In the genomic region with DNA sequence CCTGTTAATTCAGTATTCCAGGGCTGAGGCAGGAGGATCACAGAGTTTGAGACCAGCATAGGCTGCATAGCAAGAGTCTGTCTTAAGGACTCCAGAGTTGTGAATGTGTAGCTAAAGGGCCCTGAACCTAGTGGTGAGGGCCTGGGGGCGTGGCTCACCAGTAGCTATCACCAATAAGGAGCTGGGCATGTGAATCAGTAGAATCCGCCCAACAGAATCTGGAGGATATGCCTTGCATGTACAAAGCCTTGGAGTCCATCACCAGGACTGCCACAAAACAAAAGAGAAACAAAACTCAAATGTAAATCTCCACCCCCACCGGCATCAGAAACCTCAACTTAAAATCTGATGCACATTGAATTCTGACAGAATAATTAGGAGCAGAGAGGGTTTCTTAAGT, we compare ENCODE assay signal across 8 mouse cellular contexts. TPM values are rescaled to one million over a fixed set of nuclear protein-coding genes. Genes with fewer than 3 reads are reported as not detected.
A peak's percentile ranks its signal among the peaks of the same experiment; 100 is the strongest.
DNase-seq lines count a peak whose midpoint lies in the region; ATAC-seq lines count a peak whose summit lies in the region.

No protein-coding gene starts in this region.

- no peak for ATAC-seq in heart, embryonic 14.5 days (ENCODE audit: insufficient number of reproducible peaks, insufficient read depth, low FRiP score, low read depth)
- ATAC-seq in midbrain, embryonic 11.5 days (ENCODE audit: low FRiP score) = no peak

- H3K4me2 ChIP-seq in heart, embryonic 14.5 days (ENCODE audit: low read length) = peak overlapping the region; percentile 85
- peak overlapping the region; percentile 73 for H3K4me2 ChIP-seq in midbrain, embryonic 11.5 days

- H3K4me3 ChIP-seq in heart, embryonic 14.5 days (ENCODE audit: control insufficient read depth in 1 of 2, insufficient read depth in 1 of 2, low read depth in 1 of 2, low read length in 2 of 2) = peak overlapping the region in 1 of 2 experiments; percentile 97; a peak in 2 of 4 replicates
- H3K4me3 ChIP-seq in hindbrain, embryonic 10.5 days = peak overlapping the region; percentile 89
- H3K4me3 ChIP-seq in midbrain, embryonic 11.5 days (ENCODE audit: low read depth, low read length) = peak overlapping the region; percentile 86

- no peak for DNase-seq in heart, adult 9 months (ENCODE audit: low spot score in 2 of 2)
- DNase-seq in NIH3T3 (ENCODE audit: low read depth) = peak; percentile 55
- no peak for DNase-seq in hindbrain, embryonic 10.5 days (ENCODE audit: low spot score)
- no peak for DNase-seq in midbrain, embryonic 11.5 days (ENCODE audit: low spot score, missing footprints)
- DNase-seq in layer of hippocampus, adult 11-12 months (ENCODE audit: low spot score) = no peak
- DNase-seq in ovary, postnatal 10 days (ENCODE audit: low spot score) = no peak
- no peak for DNase-seq in cerebellum, adult 9-11 months

- no peaks in the 10 kb centered on the region for H3K27me3 ChIP-seq in heart, embryonic 14.5 days (ENCODE audit: control insufficient read depth, insufficient read depth, low read length)
- no peaks in the 10 kb centered on the region for H3K27me3 ChIP-seq in hindbrain, embryonic 10.5 days (ENCODE audit: insufficient read depth, poor library complexity, severe bottlenecking)
- no peaks in the 10 kb centered on the region for H3K27me3 ChIP-seq in midbrain, embryonic 11.5 days (ENCODE audit: control insufficient read depth, insufficient read depth, low read length)

- peak overlapping the region in 1 of 2 experiments; percentile 80; a peak in 2 of 4 replicates for H3K27ac ChIP-seq in heart, embryonic 14.5 days (replicated peaks in 1 of 2; ENCODE audit: control insufficient read depth in 1 of 2, insufficient read depth in 1 of 2, low read depth in 2 of 2, low read length in 2 of 2)
- H3K27ac ChIP-seq in hindbrain, embryonic 10.5 days = peak overlapping the region; percentile 99
- H3K27ac ChIP-seq in midbrain, embryonic 11.5 days (ENCODE audit: low read depth, low read length) = peak overlapping the region; percentile 95

- peaks cover 11% of the 10 kb centered on the region for H3K36me3 ChIP-seq in heart, embryonic 14.5 days (ENCODE audit: control insufficient read depth, insufficient read depth, low read length)
- H3K36me3 ChIP-seq in hindbrain, embryonic 10.5 days = peaks cover 45% of the 10 kb centered on the region
- H3K36me3 ChIP-seq in midbrain, embryonic 11.5 days (ENCODE audit: control insufficient read depth, insufficient read depth, low read length) = peaks cover 8% of the 10 kb centered on the region

- H3K9ac ChIP-seq in heart, embryonic 14.5 days (ENCODE audit: low read length) = peak overlapping the region; percentile 62
- peak overlapping the region; percentile 97 for H3K9ac ChIP-seq in midbrain, embryonic 11.5 days (ENCODE audit: low read length)

- no peaks in the 10 kb centered on the region for H3K9me3 ChIP-seq in heart, embryonic 14.5 days (ENCODE audit: control insufficient read depth, low read length)
- no peaks in the 10 kb centered on the region for H3K9me3 ChIP-seq in hindbrain, embryonic 10.5 days
- no peaks in the 10 kb centered on the region for H3K9me3 ChIP-seq in midbrain, embryonic 11.5 days (ENCODE audit: control insufficient read depth, low read length)

- WGBS in heart, embryonic 14.5 days = 73% methylated on average over 3 of the region's 3 CpGs
- 81% methylated on average over 3 of the region's 3 CpGs for WGBS in hindbrain, embryonic 10.5 days
- 69% methylated on average over 3 of the region's 3 CpGs for WGBS in midbrain, embryonic 11.5 days

- peaks cover 26 to 32% of the 10 kb centered on the region in 2 experiments for H3K4me1 ChIP-seq in heart, embryonic 14.5 days (ENCODE audit: control insufficient read depth in 2 of 2, insufficient read depth in 2 of 2, low read length in 2 of 2)
- peaks cover 42% of the 10 kb centered on the region for H3K4me1 ChIP-seq in hindbrain, embryonic 10.5 days (replicated peaks)
- H3K4me1 ChIP-seq in midbrain, embryonic 11.5 days (ENCODE audit: control insufficient read depth, insufficient read depth, low read length) = peaks cover 16% of the 10 kb centered on the region

RNA-seq across cellular contexts. Expression of a gene that starts 7.6 kb away (rescaled TPM):
- 45.9 and 51.4 TPM in 2 replicates for polyA plus RNA-seq in heart, embryonic 14.5 days (2014; fragmentation: Nextera tagmentation; extraction: Ambion mirVana)
- polyA plus RNA-seq in hindbrain, embryonic 10.5 days (2016; fragmentation: Nextera tagmentation; extraction: Ambion mirVana) = 111 and 144 TPM in 2 replicates
- polyA plus RNA-seq in midbrain, embryonic 11.5 days (2014; fragmentation: Nextera tagmentation; extraction: Ambion mirVana) = 104 and 109 TPM in 2 replicates

RNA-seq across cellular contexts. Expression of a gene that starts 21.3 kb away (rescaled TPM):
- 3.4 and 3.7 TPM in 2 replicates for polyA plus RNA-seq in heart, embryonic 14.5 days (2014; fragmentation: Nextera tagmentation; extraction: Ambion mirVana)
- 1.2 and 1.3 TPM in 2 replicates for polyA plus RNA-seq in hindbrain, embryonic 10.5 days (2016; fragmentation: Nextera tagmentation; extraction: Ambion mirVana)
- 0.52 and 1.1 TPM in 2 replicates for polyA plus RNA-seq in midbrain, embryonic 11.5 days (2014; fragmentation: Nextera tagmentation; extraction: Ambion mirVana)

RNA-seq across cellular contexts. Expression of a gene that starts 33.0 kb away (rescaled TPM):
- 1.4 and 2.0 TPM in 2 replicates for polyA plus RNA-seq in heart, embryonic 14.5 days (2014; fragmentation: Nextera tagmentation; extraction: Ambion mirVana)
- 3.0 and 4.5 TPM in 2 replicates for polyA plus RNA-seq in hindbrain, embryonic 10.5 days (2016; fragmentation: Nextera tagmentation; extraction: Ambion mirVana)
- polyA plus RNA-seq in midbrain, embryonic 11.5 days (2014; fragmentation: Nextera tagmentation; extraction: Ambion mirVana) = 0.44 and 1.2 TPM in 2 replicates
